Mouse (Mus musculus) embryonic facial prominence, embryonic 11.5 days (tissue): ENCODE measurements around the gene H2al1c. TPM values are rescaled to one million over a fixed set of nuclear protein-coding genes. Genes with fewer than 3 reads are reported as not detected.
"Not testable (repeated sequence)": the region's sequence is repeated elsewhere in the genome, so short reads cannot be mapped to it uniquely, and the experiment has no call there.

Experiments
- ATAC-seq: fragments of 200-750 bp; cut with Nextera tagmentation; replicated peaks from 2 replicates; pipeline ENCODE4 v1.8.0; 2017; ENCODE audit warnings: low read depth; ENCODE audit not compliant: insufficient number of reproducible peaks, low FRiP score, low TSS enrichment
- DNase-seq: peaks from one replicate; pipeline ENCODE4 v3.0.0-alpha.2; 2015; ENCODE audit warnings: low spot score
- H3K27ac ChIP-seq: fragments of 300-500 bp; sonication (generic); replicated peaks from 2 replicates; pipeline ENCODE4 v1.5.1; 2014; ENCODE audit warnings: mild to moderate bottlenecking, low read depth, low read length, control low read depth
- H3K27me3 ChIP-seq: fragments of 300-500 bp; sonication (generic); 2 replicates; pipeline ENCODE4 v1.6.1; 2014; ENCODE audit warnings: mild to moderate bottlenecking, low read length, moderate library complexity, mixed read lengths; ENCODE audit not compliant: control insufficient read depth, insufficient read depth
- H3K36me3 ChIP-seq: fragments of 300-500 bp; sonication (generic); replicated peaks from 2 replicates; pipeline ENCODE4 v1.6.1; 2014; ENCODE audit warnings: low read depth, mild to moderate bottlenecking, low read length, moderate library complexity, mixed read lengths; ENCODE audit not compliant: control insufficient read depth, insufficient read depth
- H3K4me1 ChIP-seq: fragments of 300-500 bp; sonication (generic); 2 replicates; pipeline ENCODE4 v1.6.1; 2014; ENCODE audit warnings: low read length, mixed read lengths; ENCODE audit not compliant: control insufficient read depth, insufficient read depth
- H3K4me2 ChIP-seq: fragments of 300-500 bp; sonication (generic); 2 replicates; pipeline ENCODE4 v1.6.1; 2014; ENCODE audit warnings: low read depth, mild to moderate bottlenecking, control low read depth, low read length, moderate library complexity
- H3K4me3 ChIP-seq: fragments of 300-500 bp; sonication (generic); 2 replicates; pipeline ENCODE4 v1.5.1; 2014; ENCODE audit warnings: low read depth, low read length, control low read depth
- H3K9ac ChIP-seq: fragments of 300-500 bp; sonication (generic); replicated peaks from 2 replicates; pipeline ENCODE4 v1.6.1; 2014; ENCODE audit warnings: mild to moderate bottlenecking, control low read depth, low read length
- H3K9me3 ChIP-seq: fragments of 300-500 bp; sonication (generic); replicated peaks from 2 replicates; pipeline ENCODE4 v1.6.1; 2016; ENCODE audit warnings: mild to moderate bottlenecking, low read length, inconsistent platforms, mixed read lengths; ENCODE audit not compliant: control insufficient read depth
- WGBS: fragments of 180-500 bp; shearing (Covaris S2); extraction: QIAGEN DNeasy Blood & Tissue Kit; methylation state at CpG from one replicate; pipeline ENCODE4 v1.1.7; 2014; 5-methylcytosine and 5-hydroxymethylcytosine counted together
- polyA plus RNA-seq: library from polyadenylated mRNA; unstranded; fragments of >200 nt; fragmentation: Nextera tagmentation; extraction: Ambion mirVana; gene quantifications from 2 replicates; pipeline ENCODE4 v1.2.1, GENCODE M21; 2014

Gene H2al1c
- polyA plus RNA-seq = not detected in 2 replicates

DNA sequence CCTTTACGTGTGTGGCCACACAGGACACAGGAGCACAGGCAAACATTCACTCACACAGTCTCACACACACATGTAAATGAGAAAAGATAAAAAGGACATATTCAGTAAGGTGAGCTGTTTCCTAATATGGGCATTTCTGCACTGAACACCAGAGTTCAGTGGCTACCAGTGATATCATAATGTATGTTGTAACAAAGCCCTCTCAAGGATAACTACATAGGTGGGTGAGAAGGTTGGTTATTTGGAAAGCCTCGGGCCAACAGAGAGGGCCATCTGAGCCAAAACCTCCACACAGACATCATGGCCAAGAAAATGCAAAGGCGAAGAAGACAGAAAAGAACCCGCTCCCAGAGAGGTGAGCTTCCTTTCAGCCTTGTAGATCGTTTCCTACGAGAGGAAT lies at the start of gene H2al1c:
Gene H2al1c (plus strand): TSS at position 301 of the 400 bp plus-strand sequence.
- H3K4me1 ChIP-seq, H3K36me3 ChIP-seq, H3K9me3 ChIP-seq, ATAC-seq, H3K4me2 ChIP-seq, H3K27ac ChIP-seq, H3K9ac ChIP-seq, H3K27me3 ChIP-seq, H3K4me3 ChIP-seq, DNase-seq: not testable (repeated sequence)
- 70% methylated on average over 2 of the region's 6 CpGs for WGBS

DNA sequence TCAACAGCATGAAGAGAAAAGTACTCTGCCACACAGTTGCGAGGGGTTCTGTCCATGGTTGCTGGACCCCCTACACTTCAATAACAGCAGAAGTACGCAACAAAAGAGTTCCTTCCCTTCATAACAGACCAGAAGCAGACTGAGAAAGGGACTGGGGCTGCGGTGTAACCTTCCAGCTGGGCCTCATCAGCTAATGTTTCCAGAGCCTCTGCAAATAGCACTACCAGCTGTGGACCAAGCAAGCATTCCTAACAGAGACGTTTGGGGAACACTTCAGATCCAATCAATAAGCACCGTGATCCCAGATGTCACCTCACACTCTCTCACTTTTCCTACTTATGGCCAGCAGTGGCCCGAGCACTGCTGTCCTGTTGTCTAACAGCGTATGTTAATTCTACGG lies 40.5 kb upstream of the H2al1c start:
- Histone ChIP-seq H3K4me2 (no peak overlapping the region), H3K9me3 (no peaks in the 10 kb centered on the region), H3K9ac (no peak overlapping the region), H3K4me3 (no peak overlapping the region), H3K27ac (no peak overlapping the region), H3K27me3 (no peaks in the 10 kb centered on the region), H3K36me3 (no peaks in the 10 kb centered on the region), H3K4me1 (no peaks in the 10 kb centered on the region)
- WGBS = 70% methylated on average over 8 of the region's 8 CpGs
- DNase-seq = peak; percentile 5
- ATAC-seq = no peak

DNA sequence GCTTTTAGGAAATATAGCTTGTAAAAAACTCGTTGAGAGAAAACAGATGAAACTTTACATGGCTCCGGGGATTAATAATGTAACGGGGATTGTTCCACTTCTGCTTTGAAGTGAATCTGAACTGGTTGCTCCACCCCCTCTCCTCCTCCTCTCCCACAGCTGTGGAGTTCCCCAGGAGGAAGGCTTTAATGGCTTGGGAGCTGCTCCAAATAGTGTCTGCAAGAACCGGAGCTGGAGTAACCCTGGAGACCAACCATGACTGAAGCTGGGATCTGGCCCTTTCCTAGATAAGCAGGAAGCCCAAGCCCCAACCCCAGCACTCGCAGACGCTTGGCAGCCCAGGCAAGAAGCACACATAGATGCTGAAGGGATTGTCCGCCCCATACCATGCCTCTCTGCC lies 37.7 kb upstream of the H2al1c start:
- Histone ChIP-seq H3K4me3 (no peak overlapping the region), H3K9me3 (no peaks in the 10 kb centered on the region), H3K36me3 (no peaks in the 10 kb centered on the region), H3K27ac (no peak overlapping the region), H3K9ac (no peak overlapping the region), H3K27me3 (no peaks in the 10 kb centered on the region), H3K4me2 (no peak overlapping the region), H3K4me1 (no peaks in the 10 kb centered on the region)
- DNase-seq = no peak
- WGBS = 69% methylated on average over 7 of the region's 7 CpGs
- no peak for ATAC-seq

DNA sequence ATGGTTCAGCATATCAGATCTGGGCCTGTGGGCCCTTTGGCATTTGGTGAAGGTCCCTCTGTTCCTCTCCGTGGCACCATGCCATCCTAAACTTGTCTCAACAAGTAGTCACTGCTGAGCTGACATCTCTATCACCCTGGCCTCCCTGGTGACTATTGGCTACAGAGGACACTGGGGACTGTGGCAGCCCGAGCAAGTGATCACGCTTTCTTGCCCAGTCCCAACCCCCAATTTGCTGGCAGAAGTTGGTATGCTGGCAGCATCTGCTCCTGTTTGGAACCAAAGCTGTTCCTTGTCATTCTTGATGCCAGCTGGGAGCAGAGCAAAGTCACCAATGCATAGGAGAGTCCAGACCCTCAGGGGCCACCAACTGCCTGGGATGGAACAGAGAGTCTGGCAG lies 36.4 kb upstream of the H2al1c start:
- WGBS = 86% methylated on average over 3 of the region's 3 CpGs
- no peak for ATAC-seq
- no peaks in the 10 kb centered on the region for H3K27me3 ChIP-seq

DNA sequence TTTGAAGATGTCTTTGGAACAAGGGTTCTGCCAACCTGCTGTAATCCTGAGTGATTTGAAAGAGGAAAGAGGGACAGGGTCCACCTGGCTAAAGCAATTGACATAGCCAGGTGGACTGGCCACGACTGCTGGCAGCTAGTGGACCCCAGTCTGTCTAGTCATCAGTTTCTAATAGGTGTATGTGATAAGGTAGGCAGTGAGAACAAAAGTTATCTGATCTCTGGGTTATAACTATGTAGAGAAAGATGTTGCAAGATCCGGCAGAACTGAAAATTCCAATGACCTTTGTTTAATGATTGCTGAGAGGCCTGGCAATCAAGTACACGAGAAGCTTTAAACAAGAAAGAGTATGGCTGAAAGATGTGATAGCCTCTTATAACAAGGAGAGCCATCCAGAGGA lies 32.3 kb upstream of the H2al1c start:
- Histone ChIP-seq H3K9me3 (no peaks in the 10 kb centered on the region), H3K4me3 (no peak overlapping the region), H3K4me2 (no peak overlapping the region), H3K4me1 (no peaks in the 10 kb centered on the region), H3K27me3 (no peaks in the 10 kb centered on the region), H3K9ac (no peak overlapping the region), H3K36me3 (no peaks in the 10 kb centered on the region), H3K27ac (no peak overlapping the region)
- DNase-seq (no peak), ATAC-seq (no peak)
- 81% methylated on average over 3 of the region's 3 CpGs for WGBS

More for the DNA sequence above, 36.4 kb upstream of the H2al1c start:
- no peak overlapping the region for H3K27ac ChIP-seq
- no peaks in the 10 kb centered on the region for H3K9me3 ChIP-seq
- H3K4me2 ChIP-seq = no peak overlapping the region
- DNase-seq = no peak
- H3K36me3 ChIP-seq = no peaks in the 10 kb centered on the region
- H3K4me1 ChIP-seq = no peaks in the 10 kb centered on the region
- no peak overlapping the region for H3K4me3 ChIP-seq
- no peak overlapping the region for H3K9ac ChIP-seq

DNA sequence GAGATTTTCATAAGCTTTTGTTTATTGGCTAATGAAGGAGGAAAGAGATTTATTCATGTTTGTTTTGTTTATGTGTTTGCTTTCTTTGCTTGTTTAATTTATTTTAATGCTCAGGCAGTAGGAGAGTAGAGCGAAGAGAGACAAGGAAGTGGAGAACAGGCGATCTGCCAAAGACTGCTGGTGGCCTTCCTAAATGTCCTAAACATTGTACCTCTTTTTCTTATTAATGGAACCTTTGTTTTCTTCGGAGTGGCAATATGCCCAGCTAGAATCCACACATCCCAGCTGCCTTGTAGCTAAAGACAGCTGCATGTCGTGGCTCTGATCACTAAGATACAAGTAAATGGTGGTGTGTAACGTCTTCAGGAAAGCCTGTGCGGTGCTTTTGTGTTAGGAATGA lies 28.4 kb upstream of the H2al1c start:
- H3K27me3 ChIP-seq = no peaks in the 10 kb centered on the region
- WGBS = 78% methylated on average over 6 of the region's 6 CpGs

DNA sequence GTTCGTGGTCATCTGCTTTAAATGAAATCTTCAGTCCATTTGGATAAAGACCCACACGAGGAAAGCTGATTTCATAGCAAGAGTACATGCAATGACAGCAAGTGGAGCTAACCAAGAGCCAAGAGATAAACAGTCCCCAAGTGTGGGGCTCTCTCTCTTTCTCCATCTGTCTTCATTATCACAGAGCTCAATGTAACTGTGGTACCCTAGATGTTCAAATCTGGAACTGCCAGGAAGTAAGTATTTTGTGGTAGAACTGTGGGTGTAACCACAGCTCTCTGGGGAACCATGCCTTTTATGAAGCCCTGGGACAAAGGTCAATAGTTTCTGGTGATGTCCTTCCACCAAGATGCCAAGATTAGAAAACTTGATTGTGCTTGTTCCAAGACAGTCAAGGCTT lies 24.7 kb upstream of the H2al1c start:
- H3K27ac ChIP-seq = no peak overlapping the region

More for the DNA sequence above, 28.4 kb upstream of the H2al1c start:
- Histone ChIP-seq H3K27ac (no peak overlapping the region), H3K4me2 (no peak overlapping the region), H3K9me3 (no peaks in the 10 kb centered on the region), H3K4me3 (no peak overlapping the region), H3K4me1 (no peaks in the 10 kb centered on the region), H3K9ac (no peak overlapping the region), H3K36me3 (no peaks in the 10 kb centered on the region)
- DNase-seq (no peak), ATAC-seq (no peak)

DNA sequence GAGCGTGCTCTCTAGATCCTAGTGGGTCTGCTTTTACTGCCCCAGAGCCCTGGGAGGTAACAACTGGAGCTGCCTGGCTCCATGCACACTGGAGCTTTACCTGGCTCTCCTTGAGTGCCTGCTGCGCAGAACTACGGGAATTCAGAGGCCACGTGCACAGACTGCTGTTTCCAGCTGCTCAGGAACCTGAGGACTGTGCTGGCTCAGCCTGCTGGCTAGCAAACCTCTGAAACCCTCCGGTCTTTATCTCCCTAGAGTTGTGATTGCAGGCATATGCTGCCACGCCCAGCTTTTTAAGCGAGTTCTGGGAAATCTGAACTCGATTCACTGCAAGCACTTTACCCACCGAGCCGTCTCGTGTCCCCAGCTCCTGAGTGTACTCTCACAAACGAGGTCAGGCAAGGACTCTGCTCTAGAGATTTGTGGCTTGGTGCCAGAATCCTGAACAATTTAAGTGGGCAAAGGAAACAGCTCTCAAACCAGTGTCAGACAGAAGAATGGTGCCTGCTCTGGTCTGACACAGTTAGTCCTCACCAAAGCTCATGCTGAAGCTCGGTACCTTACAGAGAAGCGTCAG lies 17.1 kb upstream of the H2al1c start:
- Histone ChIP-seq H3K27ac (no peak overlapping the region), H3K27me3 (no peaks in the 10 kb centered on the region), H3K36me3 (no peaks in the 10 kb centered on the region), H3K9me3 (no peaks in the 10 kb centered on the region), H3K4me3 (no peak overlapping the region), H3K9ac (no peak overlapping the region), H3K4me2 (no peak overlapping the region), H3K4me1 (no peaks in the 10 kb centered on the region)
- DNase-seq (no peak), ATAC-seq (no peak)
- WGBS = 76% methylated on average over 14 of the region's 14 CpGs

More for the DNA sequence above, 24.7 kb upstream of the H2al1c start:
- Histone ChIP-seq H3K27me3 (no peaks in the 10 kb centered on the region), H3K36me3 (no peaks in the 10 kb centered on the region), H3K4me3 (no peak overlapping the region), H3K4me2 (no peak overlapping the region), H3K9me3 (no peaks in the 10 kb centered on the region), H3K4me1 (no peaks in the 10 kb centered on the region), H3K9ac (no peak overlapping the region)
- WGBS = 60% methylated on average over 2 of the region's 2 CpGs
- ATAC-seq (no peak), DNase-seq (no peak)
